In the genomic region with DNA sequence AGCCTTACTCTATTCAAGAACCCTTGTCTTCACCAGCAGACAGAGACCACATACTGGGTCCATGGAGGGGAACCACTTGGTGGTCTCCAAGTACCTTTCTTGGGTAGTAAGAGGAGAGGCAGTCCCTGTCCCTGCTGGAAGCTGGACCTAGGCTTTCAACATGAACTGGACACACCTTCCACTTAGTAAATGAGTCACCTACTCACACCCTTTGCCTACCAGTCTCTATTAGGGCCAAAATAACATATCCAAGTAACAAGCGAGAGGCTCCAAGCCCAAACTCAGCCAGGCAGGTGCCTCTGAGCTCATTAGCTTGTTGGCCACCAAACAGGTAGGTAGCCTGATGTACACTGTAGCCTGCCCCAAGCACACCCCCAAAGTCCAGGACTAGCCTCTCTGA, we compare ENCODE assay signal across 9 mouse cellular contexts. TPM values are rescaled to one million over a fixed set of nuclear protein-coding genes. Genes with fewer than 3 reads are reported as not detected.
A peak's percentile ranks its signal among the peaks of the same experiment; 100 is the strongest.
DNase-seq lines count a peak whose midpoint lies in the region; ATAC-seq and TF ChIP-seq lines count a peak whose summit lies in the region.
"Had no signal": no experiment of that assay in that cellular context is flagged by ENCODE, and none has a peak within 500 bp of the region (broad histone marks: within the 10 kb centered on the region; RNA-seq: fewer than 3 reads in every experiment).

No protein-coding gene starts in this region.

- no peak for ATAC-seq in lung, embryonic 14.5 days (ENCODE audit: insufficient read depth)
- no peak for ATAC-seq in embryonic facial prominence, embryonic 14.5 days (ENCODE audit: low read depth)
- ATAC-seq in intestine, postnatal 0 days = no peak
- no peak for ATAC-seq in neural tube, embryonic 14.5 days (ENCODE audit: low read depth)
- no peak for ATAC-seq in cerebellum, adult (ENCODE audit: insufficient number of reproducible peaks, low FRiP score, low TSS enrichment)

- DNase-seq in lung, embryonic 14.5 days = no peak
- DNase-seq in lung, postnatal 14 days = no peak
- DNase-seq in embryonic facial prominence, embryonic 14.5 days (ENCODE audit: low spot score) = no peak
- no peak for DNase-seq in urinary bladder, postnatal 10 days (ENCODE audit: low spot score)
- DNase-seq in left cerebral cortex, postnatal 36 days (ENCODE audit: low spot score in 2 of 2) = no peak

- H3K9me3 ChIP-seq in lung, embryonic 14.5 days (ENCODE audit: low read depth, low read length) = no peaks in the 10 kb centered on the region
- no peaks in the 10 kb centered on the region for H3K9me3 ChIP-seq in embryonic facial prominence, embryonic 14.5 days (ENCODE audit: control insufficient read depth, low read length)
- no peaks in the 10 kb centered on the region for H3K9me3 ChIP-seq in intestine, postnatal 0 days (ENCODE audit: control insufficient read depth)
- no peaks in the 10 kb centered on the region for H3K9me3 ChIP-seq in neural tube, embryonic 14.5 days (ENCODE audit: control insufficient read depth, low read length)

- peak overlapping the region; percentile 92 for H3K4me2 ChIP-seq in lung, embryonic 14.5 days
- H3K4me2 ChIP-seq in embryonic facial prominence, embryonic 14.5 days (ENCODE audit: low read depth, low read length) = peak overlapping the region; percentile 61
- peak overlapping the region; percentile 88 for H3K4me2 ChIP-seq in intestine, postnatal 0 days (replicated peaks; ENCODE audit: low read depth)
- peak overlapping the region; percentile 83 for H3K4me2 ChIP-seq in neural tube, embryonic 14.5 days (ENCODE audit: low read depth, low read length)

- H3K9ac ChIP-seq in lung, embryonic 14.5 days = peak overlapping the region; percentile 85
- H3K9ac ChIP-seq in embryonic facial prominence, embryonic 14.5 days (ENCODE audit: low read depth, low read length) = peak overlapping the region; percentile 93
- peak overlapping the region; percentile 87; the same call in 1 of the 2 replicates for H3K9ac ChIP-seq in intestine, postnatal 0 days (ENCODE audit: low read depth, low read length)
- H3K9ac ChIP-seq in neural tube, embryonic 14.5 days (replicated peaks; ENCODE audit: low read depth, low read length) = peak overlapping the region; percentile 77

- peak overlapping the region; percentile 98 for H3K4me3 ChIP-seq in lung, embryonic 14.5 days (ENCODE audit: low read depth, low read length)
- H3K4me3 ChIP-seq in embryonic facial prominence, embryonic 14.5 days (ENCODE audit: low read depth, low read length) = peak overlapping the region; percentile 99
- H3K4me3 ChIP-seq in intestine, postnatal 0 days (ENCODE audit: low read depth, low read length) = peak overlapping the region; percentile 99
- H3K4me3 ChIP-seq in neural tube, embryonic 14.5 days (ENCODE audit: low read depth, low read length) = peak overlapping the region; percentile 72

- TF ChIP-seq CTCF in lung, embryonic 14.5 days (IDR thresholded peaks at IDR 0.05; ENCODE audit: low read depth) = no peak
- TF ChIP-seq CTCF in intestine, postnatal 0 days (IDR thresholded peaks at IDR 0.05; ENCODE audit: low read depth) = no peak

- 78% methylated on average over 1 of the region's 1 CpGs for WGBS in lung, embryonic 14.5 days
- 94% methylated on average over 1 of the region's 1 CpGs for WGBS in embryonic facial prominence, embryonic 14.5 days
- WGBS in intestine, postnatal 0 days = 71% methylated on average over 1 of the region's 1 CpGs
- WGBS in neural tube, embryonic 14.5 days = 96% methylated on average over 1 of the region's 1 CpGs

- intact Hi-C loops in left cerebral cortex, postnatal 36 days (cut with DNase I) = no loop called here

- no peaks in the 10 kb centered on the region for H3K27me3 ChIP-seq in lung, embryonic 14.5 days (ENCODE audit: insufficient read depth, low read length)
- no peaks in the 10 kb centered on the region for H3K27me3 ChIP-seq in embryonic facial prominence, embryonic 14.5 days (replicated peaks; ENCODE audit: control insufficient read depth, insufficient read depth, low read length)
- H3K27me3 ChIP-seq in intestine, postnatal 0 days (replicated peaks; ENCODE audit: control insufficient read depth, insufficient read depth, low read length) = no peaks in the 10 kb centered on the region
- no peaks in the 10 kb centered on the region for H3K27me3 ChIP-seq in neural tube, embryonic 14.5 days (ENCODE audit: control insufficient read depth, insufficient read depth, low read length)

- peaks cover 40% of the 10 kb centered on the region for H3K36me3 ChIP-seq in lung, embryonic 14.5 days (ENCODE audit: insufficient read depth)
- H3K36me3 ChIP-seq in embryonic facial prominence, embryonic 14.5 days (ENCODE audit: control insufficient read depth, insufficient read depth, low read length) = peaks cover 35% of the 10 kb centered on the region
- peaks cover 38% of the 10 kb centered on the region for H3K36me3 ChIP-seq in intestine, postnatal 0 days (ENCODE audit: control insufficient read depth, insufficient read depth)
- peaks cover 14% of the 10 kb centered on the region for H3K36me3 ChIP-seq in neural tube, embryonic 14.5 days (ENCODE audit: control insufficient read depth, insufficient read depth, low read length)

- H3K27ac ChIP-seq in lung, embryonic 14.5 days (ENCODE audit: low read depth) = no peak overlapping the region
- 0 out of 2 replicates have a peak overlapping the region, but pooled peaks have one; percentile 84 for H3K27ac ChIP-seq in embryonic facial prominence, embryonic 14.5 days (replicated peaks; ENCODE audit: low read depth, low read length)
- H3K27ac ChIP-seq in intestine, postnatal 0 days (ENCODE audit: low read depth, low read length) = 0 out of 2 replicates have a peak overlapping the region, but pooled peaks have one; percentile 86
- no peak overlapping the region for H3K27ac ChIP-seq in neural tube, embryonic 14.5 days (ENCODE audit: low read depth, low read length)

- H3K4me1 ChIP-seq in lung, embryonic 14.5 days (ENCODE audit: insufficient read depth) = peaks cover 10% of the 10 kb centered on the region
- 0 out of 2 replicates have a peak, but pooled peaks cover 9% of the 10 kb centered on the region for H3K4me1 ChIP-seq in embryonic facial prominence, embryonic 14.5 days (ENCODE audit: control insufficient read depth, insufficient read depth, low read length)
- H3K4me1 ChIP-seq in intestine, postnatal 0 days (replicated peaks; ENCODE audit: control insufficient read depth, insufficient read depth, low read length) = peaks cover 7% of the 10 kb centered on the region
- H3K4me1 ChIP-seq in neural tube, embryonic 14.5 days (ENCODE audit: control insufficient read depth, insufficient read depth, low read length) = peaks cover 10% of the 10 kb centered on the region

RNA-seq across cellular contexts. Expression of a gene that starts 1.3 kb away (rescaled TPM):
- not detected in 2 replicates for polyA plus RNA-seq in lung, embryonic 14.5 days (2014; fragmentation: Nextera tagmentation; extraction: Ambion mirVana)
- polyA plus RNA-seq in embryonic facial prominence, embryonic 14.5 days (2014; fragmentation: Nextera tagmentation; extraction: Ambion mirVana) = not detected in 2 replicates
- not detected in 2 replicates for polyA plus RNA-seq in intestine, postnatal 0 days (2015; fragmentation: Nextera tagmentation; extraction: Ambion mirVana)
- 0.40 and 0.92 TPM in 2 replicates for polyA plus RNA-seq in neural tube, embryonic 14.5 days (2014; fragmentation: Nextera tagmentation; extraction: Ambion mirVana)
- 1 to 10 TPM; 1.1 to 2.6 TPM for total RNA-seq in left cerebral cortex, postnatal 36 days (2021)
- total RNA-seq: monocyte, adult 5-6 weeks had no signal

RNA-seq across cellular contexts. Expression of a gene that starts 5.6 kb away (rescaled TPM):
- 93.6 and 98.7 TPM in 2 replicates for polyA plus RNA-seq in lung, embryonic 14.5 days (2014; fragmentation: Nextera tagmentation; extraction: Ambion mirVana)
- polyA plus RNA-seq in embryonic facial prominence, embryonic 14.5 days (2014; fragmentation: Nextera tagmentation; extraction: Ambion mirVana) = 92.7 and 96.4 TPM in 2 replicates
- 50.3 and 57.0 TPM in 2 replicates for polyA plus RNA-seq in intestine, postnatal 0 days (2015; fragmentation: Nextera tagmentation; extraction: Ambion mirVana)
- 103 and 117 TPM in 2 replicates for polyA plus RNA-seq in neural tube, embryonic 14.5 days (2014; fragmentation: Nextera tagmentation; extraction: Ambion mirVana)
- 100 to 1,000 TPM; 336 to 347 TPM for total RNA-seq in left cerebral cortex, postnatal 36 days (2021)

RNA-seq across cellular contexts. Expression of a gene that starts 17.4 kb away (rescaled TPM):
- polyA plus RNA-seq in lung, embryonic 14.5 days (2014; fragmentation: Nextera tagmentation; extraction: Ambion mirVana) = 518 and 549 TPM in 2 replicates
- polyA plus RNA-seq in embryonic facial prominence, embryonic 14.5 days (2014; fragmentation: Nextera tagmentation; extraction: Ambion mirVana) = 579 and 661 TPM in 2 replicates
- polyA plus RNA-seq in intestine, postnatal 0 days (2015; fragmentation: Nextera tagmentation; extraction: Ambion mirVana) = 1,149 and 1,162 TPM in 2 replicates
- polyA plus RNA-seq in neural tube, embryonic 14.5 days (2014; fragmentation: Nextera tagmentation; extraction: Ambion mirVana) = 700 and 834 TPM in 2 replicates
- 100 to 1,000 TPM; 579 to 668 TPM for total RNA-seq in left cerebral cortex, postnatal 36 days (2021)

RNA-seq across cellular contexts. Expression of a gene that starts 25.6 kb away (rescaled TPM):
- polyA plus RNA-seq in lung, embryonic 14.5 days (2014; fragmentation: Nextera tagmentation; extraction: Ambion mirVana) = 1.9 and 3.6 TPM in 2 replicates
- 1.0 and 1.6 TPM in 2 replicates for polyA plus RNA-seq in embryonic facial prominence, embryonic 14.5 days (2014; fragmentation: Nextera tagmentation; extraction: Ambion mirVana)
- polyA plus RNA-seq in intestine, postnatal 0 days (2015; fragmentation: Nextera tagmentation; extraction: Ambion mirVana) = 0.65 and 0.87 TPM in 2 replicates
- polyA plus RNA-seq in neural tube, embryonic 14.5 days (2014; fragmentation: Nextera tagmentation; extraction: Ambion mirVana) = not detected in 2 replicates
- total RNA-seq in left cerebral cortex, postnatal 36 days (2021) = not detected
- total RNA-seq: monocyte, adult 5-6 weeks had no signal

RNA-seq across cellular contexts. Expression of a gene that starts 53.0 kb away (rescaled TPM):
- 0.43 and 0.45 TPM in 2 replicates for polyA plus RNA-seq in lung, embryonic 14.5 days (2014; fragmentation: Nextera tagmentation; extraction: Ambion mirVana)
- polyA plus RNA-seq in embryonic facial prominence, embryonic 14.5 days (2014; fragmentation: Nextera tagmentation; extraction: Ambion mirVana) = 0.36 and 0.67 TPM in 2 replicates
- polyA plus RNA-seq in intestine, postnatal 0 days (2015; fragmentation: Nextera tagmentation; extraction: Ambion mirVana) = 0.24 and 0.70 TPM in 2 replicates
- polyA plus RNA-seq in neural tube, embryonic 14.5 days (2014; fragmentation: Nextera tagmentation; extraction: Ambion mirVana) = 1.5 and 2.6 TPM in 2 replicates
- 1 to 10 TPM; 1.2 to 1.3 TPM for total RNA-seq in left cerebral cortex, postnatal 36 days (2021)

Comparison
In these comparisons a context has a peak if more than half of its experiments do, and no peak if none do; other contexts are left out.
1. H3K27ac ChIP-seq: peak in embryonic facial prominence, embryonic 14.5 days (single experiment) and intestine, postnatal 0 days (single experiment); none in lung, embryonic 14.5 days (single experiment) and neural tube, embryonic 14.5 days (single experiment).
2. Peak in every context shown above with its lines, with median percentiles within 50 percentile points of each other: H3K4me2 ChIP-seq, H3K4me3 ChIP-seq and H3K9ac ChIP-seq.